Mouse (Mus musculus) midbrain, embryonic 15.5 days (tissue): ENCODE results near the gene Eif2b1. TPM values are rescaled to one million over a fixed set of nuclear protein-coding genes. Genes with fewer than 3 reads are reported as not detected.

Experiments
- ATAC-seq: fragments of 200-750 bp; cut with Nextera tagmentation; replicated peaks from 2 replicates; pipeline ENCODE4 v1.8.0; 2017; ENCODE audit warnings: moderate TSS enrichment
- H3K27ac ChIP-seq: fragments of 300-500 bp; sonication (generic); 2 replicates; pipeline ENCODE4 v1.5.1; 2015; ENCODE audit warnings: mild to moderate bottlenecking, inconsistent platforms
- H3K27me3 ChIP-seq: fragments of 300-500 bp; sonication (generic); replicated peaks from 2 replicates; pipeline ENCODE4 v1.6.1; 2015; ENCODE audit warnings: inconsistent platforms
- H3K36me3 ChIP-seq: fragments of 300-500 bp; sonication (generic); replicated peaks from 2 replicates; pipeline ENCODE4 v1.6.1; 2015; ENCODE audit warnings: inconsistent platforms
- H3K4me1 ChIP-seq: fragments of 300-500 bp; sonication (generic); 2 replicates; pipeline ENCODE4 v1.6.1; 2015; ENCODE audit warnings: inconsistent platforms
- H3K4me2 ChIP-seq: fragments of 300-500 bp; sonication (generic); 2 replicates; pipeline ENCODE4 v1.6.1; 2015; ENCODE audit warnings: inconsistent platforms, mild to moderate bottlenecking, moderate library complexity
- H3K4me3 ChIP-seq: fragments of 300-500 bp; sonication (generic); 2 replicates; pipeline ENCODE4 v1.5.1; 2015; ENCODE audit warnings: mild to moderate bottlenecking, inconsistent platforms
- H3K9ac ChIP-seq: fragments of 300-500 bp; sonication (generic); 2 replicates; pipeline ENCODE4 v1.6.1; 2015; ENCODE audit warnings: mild to moderate bottlenecking, inconsistent platforms
- H3K9me3 ChIP-seq: fragments of 300-500 bp; sonication (generic); 2 replicates; pipeline ENCODE4 v1.6.1; 2016; ENCODE audit warnings: inconsistent platforms
- WGBS: fragments of 180-500 bp; shearing (Covaris S2); methylation state at CpG from one replicate; pipeline ENCODE4 v1.1.7; 2015; ENCODE audit warnings: mixed read lengths; 5-methylcytosine and 5-hydroxymethylcytosine counted together
- polyA plus RNA-seq: library from polyadenylated mRNA; unstranded; fragments of >200 nt; fragmentation: Nextera tagmentation; extraction: Ambion mirVana; gene quantifications from 2 replicates; pipeline ENCODE4 v1.2.1, GENCODE M21; 2015

Eif2b1 gene
- polyA plus RNA-seq, 1 experiment from 2014 or later: 62.6 TPM

GRCm38 (mm10) chr5:124524943-124525342 lies 54.0 kb downstream of the Eif2b1 start:
- no peaks in the 10 kb centered on the region for H3K36me3 ChIP-seq
- H3K4me1 ChIP-seq: peaks cover 20% of the 10 kb centered on the region
- H3K9me3 ChIP-seq: no peaks in the 10 kb centered on the region
- no peak for ATAC-seq
- H3K27ac ChIP-seq: no peak overlapping the region
- 96% methylated on average over 5 of the region's 5 CpGs for WGBS
- H3K4me3 ChIP-seq: no peak overlapping the region
- no peak overlapping the region for H3K9ac ChIP-seq
- no peak overlapping the region for H3K4me2 ChIP-seq
- no peaks in the 10 kb centered on the region for H3K27me3 ChIP-seq

GRCm38 (mm10) chr5:124523032-124523431 lies 55.9 kb downstream of the Eif2b1 start:
- H3K36me3 ChIP-seq: no peaks in the 10 kb centered on the region
- H3K4me1 ChIP-seq: peaks cover under 1% of the 10 kb centered on the region; the same call in 1 of the 2 replicates
- 97% methylated on average over 8 of the region's 8 CpGs for WGBS
- H3K4me2 ChIP-seq: no peak overlapping the region
- no peak for ATAC-seq
- H3K4me3 ChIP-seq: no peak overlapping the region
- H3K27me3 ChIP-seq: no peaks in the 10 kb centered on the region
- H3K9me3 ChIP-seq: no peaks in the 10 kb centered on the region
- no peak overlapping the region for H3K9ac ChIP-seq
- no peak overlapping the region for H3K27ac ChIP-seq

GRCm38 (mm10) chr5:124521588-124521987 lies 57.3 kb downstream of the Eif2b1 start:
- no peak for ATAC-seq
- Histone ChIP-seq H3K9me3 (no peaks in the 10 kb centered on the region), H3K9ac (no peak overlapping the region), H3K4me3 (no peak overlapping the region), H3K36me3 (no peaks in the 10 kb centered on the region), H3K27ac (no peak overlapping the region), H3K4me2 (no peak overlapping the region), H3K27me3 (no peaks in the 10 kb centered on the region), H3K4me1 (no peaks in the 10 kb centered on the region)
- 93% methylated on average over 4 of the region's 4 CpGs for WGBS

Other genes starting within 250 kb of the Eif2b1 start
- 89.3 and 127 TPM in 2 replicates for gene Cdk2ap1, start 216.0 kb downstream of the Eif2b1 start, polyA plus RNA-seq
- 98.6 and 102 TPM in 2 replicates for gene Sbno1, start 153.1 kb downstream of the Eif2b1 start, polyA plus RNA-seq
- gene Kmt5a, start 139.2 kb downstream of the Eif2b1 start, polyA plus RNA-seq: 36.4 and 49.1 TPM in 2 replicates
- 24.7 and 25.2 TPM in 2 replicates for gene Rilpl2, start 100.8 kb downstream of the Eif2b1 start, polyA plus RNA-seq
- 18.9 and 19.1 TPM in 2 replicates for gene Snrnp35, start 96.0 kb downstream of the Eif2b1 start, polyA plus RNA-seq
- 11.8 and 14.3 TPM in 2 replicates for gene Rilpl1, start 47.7 kb downstream of the Eif2b1 start, polyA plus RNA-seq
- gene Tmed2, start 38.4 kb downstream of the Eif2b1 start, polyA plus RNA-seq: 321 and 332 TPM in 2 replicates
- gene Ddx55, start 26.3 kb downstream of the Eif2b1 start, polyA plus RNA-seq: 26.7 and 30.5 TPM in 2 replicates
- gene Gtf2h3, start within 50 bp of the Eif2b1 start, polyA plus RNA-seq: 45.1 and 48.1 TPM in 2 replicates
- gene Atp6v0a2, start 49.4 kb upstream of the Eif2b1 start, polyA plus RNA-seq: 40.0 and 44.4 TPM in 2 replicates
- gene Dnah10, start 146.0 kb upstream of the Eif2b1 start, polyA plus RNA-seq: 0.12 and 0.13 TPM in 2 replicates